Mouse (Mus musculus) kidney, postnatal 0 days (tissue): Measurements from ENCODE around the gene Kctd12. TPM values are rescaled to one million over a fixed set of nuclear protein-coding genes. Genes with fewer than 3 reads are reported as not detected.

Experiments
- ATAC-seq: fragments of 200-750 bp; cut with Nextera tagmentation; replicated peaks from 2 replicates; pipeline ENCODE4 v1.8.0; 2017; ENCODE audit warnings: low read depth, moderate number of reproducible peaks, moderate TSS enrichment, moderate library complexity; ENCODE audit not compliant: low FRiP score
- DNase-seq: peaks from one replicate; pipeline ENCODE4 v3.0.0-alpha.2; 2016; ENCODE audit warnings: low spot score
- H3K27ac ChIP-seq: fragments of 300-500 bp; sonication (generic); 2 replicates; pipeline ENCODE4 v1.5.1; 2014; ENCODE audit warnings: mild to moderate bottlenecking
- H3K27me3 ChIP-seq: fragments of 300-500 bp; sonication (generic); 2 replicates; pipeline ENCODE4 v1.6.1; 2014; ENCODE audit warnings: low read length, mixed read lengths; ENCODE audit not compliant: insufficient read depth
- H3K36me3 ChIP-seq: fragments of 300-500 bp; sonication (generic); 2 replicates; pipeline ENCODE4 v1.6.1; 2014; ENCODE audit warnings: low read length, mixed read lengths; ENCODE audit not compliant: insufficient read depth
- H3K4me1 ChIP-seq: fragments of 300-500 bp; sonication (generic); replicated peaks from 2 replicates; pipeline ENCODE4 v1.6.1; 2014; ENCODE audit warnings: antibody characterized with exemption, low read length, mixed read lengths; ENCODE audit not compliant: insufficient read depth
- H3K4me2 ChIP-seq: fragments of 300-500 bp; sonication (generic); 2 replicates; pipeline ENCODE4 v1.6.1; 2014; ENCODE audit warnings: mild to moderate bottlenecking, low read length, moderate library complexity, mixed read lengths
- H3K4me3 ChIP-seq: fragments of 300-500 bp; sonication (generic); replicated peaks from 2 replicates; pipeline ENCODE4 v1.5.1; 2014; ENCODE audit warnings: low read depth, low read length
- H3K9ac ChIP-seq: fragments of 300-500 bp; sonication (generic); 2 replicates; pipeline ENCODE4 v1.6.1; 2014; ENCODE audit warnings: low read depth, low read length
- H3K9me3 ChIP-seq: fragments of 300-500 bp; sonication (generic); replicated peaks from 2 replicates; pipeline ENCODE4 v1.6.1; 2016; ENCODE audit warnings: low read length, inconsistent platforms, mixed read lengths
- CTCF ChIP-seq: IDR thresholded peaks from 2 replicates; pipeline ENCODE4 v1.5.1; 2016; ENCODE audit warnings: antibody characterized with exemption, low read depth, mild to moderate bottlenecking, moderate library complexity
- WGBS: fragments of 180-500 bp; shearing (Covaris S2); extraction: QIAGEN DNeasy Blood & Tissue Kit; methylation state at CpG from one replicate; pipeline ENCODE4 v1.1.7; 2014; 5-methylcytosine and 5-hydroxymethylcytosine counted together
- polyA plus RNA-seq: library from polyadenylated mRNA; unstranded; fragments of >200 nt; fragmentation: Nextera tagmentation; extraction: Ambion mirVana; gene quantifications from 2 replicates; pipeline ENCODE4 v1.2.1, GENCODE M21; 2015

Kctd12 gene
- polyA plus RNA-seq, 1 experiment from 2014 or later, result 8.6 TPM

- ATAC-seq (no peak), DNase-seq (no peak)
- no peak overlapping the region for H3K27ac ChIP-seq
- H3K4me3 ChIP-seq, result no peak overlapping the region
- H3K4me1 ChIP-seq, result no peaks in the 10 kb centered on the region
- H3K9ac ChIP-seq, result no peak overlapping the region
- peak overlapping the region; percentile 89; the same call in 1 of the 2 replicates for H3K4me2 ChIP-seq
- no peaks in the 10 kb centered on the region for H3K27me3 ChIP-seq
- no peak for TF ChIP-seq CTCF
- 73% methylated on average over 8 of the region's 8 CpGs for WGBS
- H3K9me3 ChIP-seq, result no peaks in the 10 kb centered on the region
- H3K36me3 ChIP-seq, result no peaks in the 10 kb centered on the region
These were observed 1.2 kb upstream of the Kctd12 start for GRCm38 (mm10) chr14:102983686-102984085.

DNA sequence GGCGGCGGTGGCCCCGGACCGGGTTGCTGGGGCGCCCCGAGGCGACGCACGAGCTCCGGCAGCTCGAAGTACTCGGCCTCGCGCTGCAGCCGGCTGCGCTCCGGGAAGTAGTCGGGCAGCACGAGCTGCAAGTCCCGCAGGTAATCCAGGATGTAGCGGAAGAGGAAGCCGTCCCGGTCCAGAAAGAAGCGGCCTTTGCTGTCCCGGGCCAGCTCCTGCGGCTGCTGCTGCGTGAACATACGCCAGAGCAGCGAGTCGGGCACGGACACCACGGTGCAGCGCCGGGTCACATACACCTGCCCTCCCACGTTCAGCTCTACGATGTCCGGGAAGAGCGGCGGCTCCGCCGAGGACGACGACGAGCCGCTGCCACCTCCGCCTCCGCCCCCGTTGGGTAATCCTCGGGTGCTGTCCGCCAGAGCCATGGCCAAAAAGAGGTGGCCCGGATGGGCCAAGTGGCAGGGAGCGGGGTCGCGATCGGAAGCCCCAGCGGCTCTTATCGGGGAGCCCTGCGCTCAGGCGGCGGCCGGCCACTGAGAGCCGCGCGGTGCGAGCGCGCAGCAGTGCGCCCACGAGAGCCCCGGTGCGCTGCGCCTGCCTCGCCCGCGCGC, 316 bp downstream of the Kctd12 start:
- TF ChIP-seq CTCF, result no peak
- Histone ChIP-seq H3K4me3 (peak overlapping the region; percentile 64), H3K9ac (peak overlapping the region; percentile 74), H3K9me3 (no peaks in the 10 kb centered on the region), H3K4me2 (peak overlapping the region; percentile 89), H3K36me3 (no peaks in the 10 kb centered on the region), H3K4me1 (no peaks in the 10 kb centered on the region), H3K27ac (peak overlapping the region; percentile 92), H3K27me3 (no peaks in the 10 kb centered on the region)
- ATAC-seq (peak; percentile 42), DNase-seq (peak; percentile 40)
- WGBS, result 0% methylated on average over 73 of the region's 76 CpGs

DNA sequence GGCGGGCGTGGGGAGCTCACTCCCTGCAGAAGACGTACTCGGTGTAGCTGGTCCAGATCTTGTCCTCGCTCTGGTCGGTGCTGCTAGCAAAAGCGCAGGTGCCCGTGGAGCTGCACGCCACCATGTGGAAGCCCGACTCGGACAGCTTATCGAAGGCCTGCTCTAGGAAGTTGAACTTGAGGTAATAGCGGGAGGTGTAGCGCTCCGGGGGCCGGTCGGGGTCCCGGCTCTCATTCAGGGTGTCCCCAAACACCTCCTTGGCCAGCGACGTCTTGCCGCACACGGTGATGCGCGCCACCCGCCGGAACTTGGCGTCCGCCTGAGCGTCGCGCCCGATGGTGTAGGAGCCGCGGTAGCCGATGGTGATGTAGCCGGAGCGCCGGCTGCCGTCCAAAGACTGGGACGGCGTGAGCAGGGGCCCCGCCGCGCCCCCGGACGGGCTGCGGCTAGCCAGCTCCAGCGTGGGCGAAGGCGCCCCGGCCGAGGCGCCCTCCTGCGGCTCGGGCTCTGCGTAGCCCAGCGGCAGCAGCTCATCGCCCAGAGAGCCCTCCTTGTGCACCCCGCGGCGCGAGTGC, 909 bp downstream of the Kctd12 start:
- Histone ChIP-seq H3K4me2 (peak overlapping the region; percentile 89), H3K9ac (peak overlapping the region; percentile 74), H3K27ac (peak overlapping the region; percentile 92), H3K36me3 (no peaks in the 10 kb centered on the region), H3K27me3 (no peaks in the 10 kb centered on the region), H3K4me1 (no peaks in the 10 kb centered on the region), H3K9me3 (no peaks in the 10 kb centered on the region), H3K4me3 (peak overlapping the region; percentile 64)
- ATAC-seq (peak; percentile 50), DNase-seq (peak; percentile 73)
- 1% methylated on average over 62 of the region's 62 CpGs for WGBS
- peak; percentile 54 for TF ChIP-seq CTCF

GRCm38 (mm10) chr14:102980986-102981385, 1.5 kb downstream of the Kctd12 start:
- Histone ChIP-seq H3K4me1 (no peaks in the 10 kb centered on the region), H3K36me3 (no peaks in the 10 kb centered on the region), H3K9me3 (no peaks in the 10 kb centered on the region), H3K9ac (peak overlapping the region; percentile 74), H3K27ac (no peak overlapping the region), H3K4me2 (peak overlapping the region; percentile 89), H3K27me3 (no peaks in the 10 kb centered on the region), H3K4me3 (peak overlapping the region; percentile 64)
- DNase-seq, result no peak
- no peak for ATAC-seq
- WGBS, result 4% methylated on average over 14 of the region's 14 CpGs
- TF ChIP-seq CTCF, result no peak

GRCm38 (mm10) chr14:102980481-102980880, 2.0 kb downstream of the Kctd12 start:
- H3K4me1 ChIP-seq, result no peaks in the 10 kb centered on the region
- no peaks in the 10 kb centered on the region for H3K9me3 ChIP-seq
- ATAC-seq (no peak), DNase-seq (peak; percentile 69)
- peak; percentile 51 for TF ChIP-seq CTCF
- peak overlapping the region; percentile 64 for H3K4me3 ChIP-seq
- H3K27ac ChIP-seq, result no peak overlapping the region
- 21% methylated on average over 7 of the region's 7 CpGs for WGBS
- no peaks in the 10 kb centered on the region for H3K36me3 ChIP-seq
- H3K4me2 ChIP-seq, result peak overlapping the region; percentile 89
- no peak overlapping the region; the same call in 1 of the 2 replicates for H3K9ac ChIP-seq
- no peaks in the 10 kb centered on the region for H3K27me3 ChIP-seq

DNA sequence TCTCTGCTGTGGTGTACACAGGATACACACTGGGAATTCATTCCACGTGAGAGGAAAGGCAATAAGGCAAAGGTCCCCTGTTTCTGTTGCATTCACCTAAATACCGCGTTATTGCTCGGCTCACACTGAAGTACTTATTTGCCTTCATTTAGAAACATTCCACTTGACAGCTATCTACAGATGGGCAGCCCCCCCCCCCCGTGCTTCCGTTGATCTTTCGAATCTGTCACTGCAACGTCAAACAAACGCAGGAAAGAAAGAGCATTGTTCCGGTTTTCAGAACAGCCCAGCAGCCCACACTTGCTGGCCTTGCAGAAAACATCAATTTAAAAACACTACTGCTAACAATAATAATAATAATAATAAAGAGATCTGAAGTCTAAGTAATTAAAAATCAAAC, 2.6 kb downstream of the Kctd12 start:
- no peaks in the 10 kb centered on the region for H3K9me3 ChIP-seq
- TF ChIP-seq CTCF, result no peak
- no peaks in the 10 kb centered on the region for H3K4me1 ChIP-seq
- DNase-seq, result no peak
- no peaks in the 10 kb centered on the region for H3K27me3 ChIP-seq
- no peak overlapping the region for H3K27ac ChIP-seq
- H3K4me3 ChIP-seq, result 0 out of 2 replicates have a peak overlapping the region, but pooled peaks have one; percentile 16
- H3K9ac ChIP-seq, result no peak overlapping the region
- H3K4me2 ChIP-seq, result peak overlapping the region; percentile 41
- no peaks in the 10 kb centered on the region for H3K36me3 ChIP-seq
- ATAC-seq, result no peak
- whole genome bisulfite sequencing, result 48% methylated on average over 10 of the region's 10 CpGs
